Mouse (Mus musculus): ENCODE results near the gene Inafm2. TPM values are rescaled to one million over a fixed set of nuclear protein-coding genes. Genes with fewer than 3 reads are reported as not detected.

The Inafm2 gene
- total RNA-seq, 2 experiments from 2014 or later: 3.8 to 4.9 TPM

Other genes with a start within 250 kb of the Inafm2 start
- 1 to 10 TPM; 2.9 to 6.0 TPM for gene Bmf, start 196.1 kb upstream of the Inafm2 start, total RNA-seq (2021)
- 1 to 10 TPM; 1.0 to 1.4 TPM for gene Bub1b, start 147.5 kb upstream of the Inafm2 start, total RNA-seq (2021)
- under 1 TPM; 0.20 to 0.31 TPM for gene Pak6, start 82.5 kb upstream of the Inafm2 start, total RNA-seq (2021)
- not detected for gene Ankrd63, start 41.8 kb upstream of the Inafm2 start, total RNA-seq (2021)
- under 1 TPM; 0.26 to 0.52 TPM for gene Plcb2, start 17.3 kb upstream of the Inafm2 start, total RNA-seq (2021)
- gene Ccdc9b, start 16.9 kb downstream of the Inafm2 start, total RNA-seq (2021): 10 to 100 TPM; 13.8 to 15.4 TPM
- not detected for gene Phgr1, start 27.0 kb downstream of the Inafm2 start, total RNA-seq (2021)
- not detected for gene Disp2, start 34.0 kb downstream of the Inafm2 start, total RNA-seq (2021)
- gene Knstrn, start 68.2 kb downstream of the Inafm2 start, total RNA-seq (2021): 1 to 10 TPM in 1 of 2 experiments, under 1 TPM in 1; 0.94 to 1.6 TPM
- 100 to 1,000 TPM in 1 of 2 experiments, 10 to 100 TPM in 1; 94.6 to 149 TPM for gene Ivd, start 116.2 kb downstream of the Inafm2 start, total RNA-seq (2021)
- gene Bahd1, start 154.6 kb downstream of the Inafm2 start, total RNA-seq (2021): 1 to 10 TPM; 3.5 to 5.5 TPM
- gene Chst14, start 180.7 kb downstream of the Inafm2 start, total RNA-seq (2021): 1 to 10 TPM; 2.6 to 2.9 TPM